Mouse (Mus musculus) C2C12 (cell line): ENCODE data around the gene Ssbp3. TPM values are rescaled to one million over a fixed set of nuclear protein-coding genes. Genes with fewer than 3 reads are reported as not detected.

Experiments used
- H3K27me3 ChIP-seq: one replicate; pipeline ENCODE4 v1.6.1; 2011; ENCODE audit not compliant: control insufficient read depth, insufficient read depth, insufficient read length
- H3K36me3 ChIP-seq: one replicate; pipeline ENCODE4 v1.6.1; 2011; ENCODE audit not compliant: control insufficient read depth, insufficient read depth
- H3K4me3 ChIP-seq: one replicate; pipeline ENCODE4 v1.5.1; 2011; ENCODE audit warnings: mild to moderate bottlenecking, control low read depth; ENCODE audit not compliant: poor library complexity, insufficient read depth, severe bottlenecking
- H3K79me2 ChIP-seq: one replicate; pipeline ENCODE4 v1.6.1; 2011; ENCODE audit not compliant: control insufficient read depth, insufficient read depth
- H3K79me3 ChIP-seq: one replicate; pipeline ENCODE4 v1.6.1; 2011; ENCODE audit warnings: low read depth, control low read depth
- H3ac ChIP-seq: one replicate; pipeline ENCODE3; 2011; ENCODE audit warnings: low read depth; ENCODE audit not compliant: control insufficient read depth, insufficient read length
- CEBPB ChIP-seq: IDR thresholded peaks from one replicate; pipeline ENCODE4 v1.6.1; 2011; ENCODE audit warnings: low read depth, mild to moderate bottlenecking, control low read depth, moderate library complexity
- CTCF ChIP-seq: IDR thresholded peaks from one replicate; pipeline ENCODE4 v1.5.1; 2011; ENCODE audit not compliant: control insufficient read depth, insufficient read depth, insufficient read length
- FOSL1 ChIP-seq: IDR thresholded peaks from one replicate; pipeline ENCODE4 v1.8.0; 2011; ENCODE audit warnings: mild to moderate bottlenecking, low read length; ENCODE audit not compliant: poor library complexity, insufficient read depth, severe bottlenecking
- MAX ChIP-seq: IDR thresholded peaks from one replicate; pipeline ENCODE4 v1.6.1; 2011; ENCODE audit warnings: mild to moderate bottlenecking, control low read depth
- MYOD1 ChIP-seq: IDR thresholded peaks from one replicate; pipeline ENCODE4 v1.6.1; 2011; ENCODE audit warnings: low read depth; ENCODE audit not compliant: control insufficient read depth, insufficient read length
- MYOG ChIP-seq: IDR thresholded peaks from one replicate; pipeline ENCODE4 v1.6.1; 2011; ENCODE audit not compliant: control insufficient read depth, insufficient read length; ENCODE audit errors: extremely low read depth
- USF1 ChIP-seq: IDR thresholded peaks from one replicate; pipeline ENCODE4 v1.6.1; 2011; ENCODE audit warnings: low read depth, mild to moderate bottlenecking, control low read depth, moderate library complexity
- long read RNA-seq, 2 experiments: library from polyadenylated mRNA; unstranded; transcript quantifications; one replicate each; pipeline ENCODE4 v2.0.0; 2019 to 2020
- polyA plus RNA-seq: library from polyadenylated mRNA; unstranded; fragments of >200 nt; fragmentation: generic; extraction: Trizol; gene quantifications from one replicate; pipeline ENCODE4 v1.2.1, GENCODE M21; 2012; ENCODE audit warnings: missing spikeins

The Ssbp3 gene
- 74.7 TPM for polyA plus RNA-seq
- long read RNA-seq, experiment 1, partial matches to known transcripts: 16 of 35 reads
- long read RNA-seq, experiment 1, other reads (novel, unspliced or antisense): 17 of 35 reads
- long read RNA-seq, experiment 2, partial matches to known transcripts: 7 of 10 reads
- long read RNA-seq, experiment 2, other reads (novel, unspliced or antisense): 3 of 10 reads

- no peaks in the 10 kb centered on the region for H3K27me3 ChIP-seq
- H3ac ChIP-seq: peak within 1 kb of the TSS; percentile 93
- H3K36me3 ChIP-seq: peaks cover 17% of the 10 kb centered on the region
- no peak for TF ChIP-seq FOSL1
- TF ChIP-seq MYOD1: no peak
- no peak for TF ChIP-seq CEBPB
- no peak for TF ChIP-seq CTCF
- TF ChIP-seq MYOG: no peak
- no peak for TF ChIP-seq MAX
- no peak for TF ChIP-seq USF1
- peak within 1 kb of the TSS; percentile 69 for H3K4me3 ChIP-seq
- peaks cover 41% of the 10 kb centered on the region for H3K79me2 ChIP-seq
- peaks cover 23% of the 10 kb centered on the region for H3K79me3 ChIP-seq
Observed at GRCm38 (mm10) chr4:106910201-106911172, at the start of gene Ssbp3. TSS of gene Ssbp3 (plus strand) at chr4:106910701.

GRCm38 (mm10) chr4:106861871-106862270, 48.6 kb upstream of the Ssbp3 start:
- no peak overlapping the region for H3ac ChIP-seq
- no peaks in the 10 kb centered on the region for H3K36me3 ChIP-seq
- no peaks in the 10 kb centered on the region for H3K79me3 ChIP-seq
- no peak overlapping the region for H3K4me3 ChIP-seq
- H3K79me2 ChIP-seq: no peaks in the 10 kb centered on the region
- no peaks in the 10 kb centered on the region for H3K27me3 ChIP-seq
- TF ChIP-seq CTCF: no peak
- TF ChIP-seq MYOD1: no peak
- no peak for TF ChIP-seq MAX
- no peak for TF ChIP-seq MYOG
- TF ChIP-seq FOSL1: no peak
- TF ChIP-seq USF1: no peak
- no peak for TF ChIP-seq CEBPB

- no peak overlapping the region for H3K4me3 ChIP-seq
- no peak overlapping the region for H3ac ChIP-seq
- no peaks in the 10 kb centered on the region for H3K36me3 ChIP-seq
- TF ChIP-seq CEBPB: no peak
- TF ChIP-seq MYOD1: no peak
- no peak for TF ChIP-seq MAX
- no peak for TF ChIP-seq CTCF
- TF ChIP-seq MYOG: no peak
- TF ChIP-seq USF1: no peak
- no peak for TF ChIP-seq FOSL1
- H3K79me3 ChIP-seq: no peaks in the 10 kb centered on the region
- H3K27me3 ChIP-seq: no peaks in the 10 kb centered on the region
- no peaks in the 10 kb centered on the region for H3K79me2 ChIP-seq
Observed at GRCm38 (mm10) chr4:106862317-106862716, 48.2 kb upstream of the Ssbp3 start.

GRCm38 (mm10) chr4:106862767-106863370, 47.6 kb upstream of the Ssbp3 start:
- no peak for TF ChIP-seq CEBPB
- TF ChIP-seq CTCF: no peak
- TF ChIP-seq MYOD1: no peak
- no peak for TF ChIP-seq MAX
- TF ChIP-seq MYOG: no peak
- no peak for TF ChIP-seq USF1
- TF ChIP-seq FOSL1: no peak
- Histone ChIP-seq H3K27me3 (no peaks in the 10 kb centered on the region), H3ac (no peak overlapping the region), H3K79me2 (no peaks in the 10 kb centered on the region), H3K36me3 (no peaks in the 10 kb centered on the region), H3K79me3 (no peaks in the 10 kb centered on the region), H3K4me3 (no peak overlapping the region)

- H3ac ChIP-seq: no peak overlapping the region
- no peaks in the 10 kb centered on the region for H3K27me3 ChIP-seq
- H3K4me3 ChIP-seq: no peak overlapping the region
- H3K79me2 ChIP-seq: no peaks in the 10 kb centered on the region
- H3K36me3 ChIP-seq: no peaks in the 10 kb centered on the region
- TF ChIP-seq MYOG (no peak), FOSL1 (no peak)
- H3K79me3 ChIP-seq: no peaks in the 10 kb centered on the region
Observed at GRCm38 (mm10) chr4:106865415-106866110, 44.9 kb upstream of the Ssbp3 start.
